Mouse (Mus musculus) C2C12 (cell line): Measurements from ENCODE around the gene Dop1b. TPM values are rescaled to one million over a fixed set of nuclear protein-coding genes. Genes with fewer than 3 reads are reported as not detected.
"Not testable (repeated sequence)": the region's sequence is repeated elsewhere in the genome, so short reads cannot be mapped to it uniquely, and the experiment has no call there.

Experiments
- H3K27me3 ChIP-seq: one replicate; pipeline ENCODE4 v1.6.1; 2011; ENCODE audit not compliant: control insufficient read depth, insufficient read depth, insufficient read length
- H3K36me3 ChIP-seq: one replicate; pipeline ENCODE4 v1.6.1; 2011; ENCODE audit not compliant: control insufficient read depth, insufficient read depth
- H3K4me3 ChIP-seq: one replicate; pipeline ENCODE4 v1.5.1; 2011; ENCODE audit warnings: mild to moderate bottlenecking, control low read depth; ENCODE audit not compliant: poor library complexity, insufficient read depth, severe bottlenecking
- H3K79me2 ChIP-seq: one replicate; pipeline ENCODE4 v1.6.1; 2011; ENCODE audit not compliant: control insufficient read depth, insufficient read depth
- H3K79me3 ChIP-seq: one replicate; pipeline ENCODE4 v1.6.1; 2011; ENCODE audit warnings: low read depth, control low read depth
- H3ac ChIP-seq: one replicate; pipeline ENCODE3; 2011; ENCODE audit warnings: low read depth; ENCODE audit not compliant: control insufficient read depth, insufficient read length
- CEBPB ChIP-seq: IDR thresholded peaks from one replicate; pipeline ENCODE4 v1.6.1; 2011; ENCODE audit warnings: low read depth, mild to moderate bottlenecking, control low read depth, moderate library complexity
- CTCF ChIP-seq: IDR thresholded peaks from one replicate; pipeline ENCODE4 v1.5.1; 2011; ENCODE audit not compliant: control insufficient read depth, insufficient read depth, insufficient read length
- FOSL1 ChIP-seq: IDR thresholded peaks from one replicate; pipeline ENCODE4 v1.8.0; 2011; ENCODE audit warnings: mild to moderate bottlenecking, low read length; ENCODE audit not compliant: poor library complexity, insufficient read depth, severe bottlenecking
- MAX ChIP-seq: IDR thresholded peaks from one replicate; pipeline ENCODE4 v1.6.1; 2011; ENCODE audit warnings: mild to moderate bottlenecking, control low read depth
- MYOD1 ChIP-seq: IDR thresholded peaks from one replicate; pipeline ENCODE4 v1.6.1; 2011; ENCODE audit warnings: low read depth; ENCODE audit not compliant: control insufficient read depth, insufficient read length
- MYOG ChIP-seq: IDR thresholded peaks from one replicate; pipeline ENCODE4 v1.6.1; 2011; ENCODE audit not compliant: control insufficient read depth, insufficient read length; ENCODE audit errors: extremely low read depth
- USF1 ChIP-seq: IDR thresholded peaks from one replicate; pipeline ENCODE4 v1.6.1; 2011; ENCODE audit warnings: low read depth, mild to moderate bottlenecking, control low read depth, moderate library complexity
- long read RNA-seq, 2 experiments: library from polyadenylated mRNA; unstranded; transcript quantifications; one replicate each; pipeline ENCODE4 v2.0.0; 2019 to 2020
- polyA plus RNA-seq: library from polyadenylated mRNA; unstranded; fragments of >200 nt; fragmentation: generic; extraction: Trizol; gene quantifications from one replicate; pipeline ENCODE4 v1.2.1, GENCODE M21; 2012; ENCODE audit warnings: missing spikeins

The Dop1b gene
- polyA plus RNA-seq, result 3.1 TPM
- long read RNA-seq, experiment 1, partial matches to known transcripts, result 5 of 13 reads
- long read RNA-seq, experiment 1, other reads (novel, unspliced or antisense), result 8 of 13 reads
- long read RNA-seq, experiment 2, partial matches to known transcripts, result 3 of 6 reads
- long read RNA-seq, experiment 2, other reads (novel, unspliced or antisense), result 3 of 6 reads

DNA sequence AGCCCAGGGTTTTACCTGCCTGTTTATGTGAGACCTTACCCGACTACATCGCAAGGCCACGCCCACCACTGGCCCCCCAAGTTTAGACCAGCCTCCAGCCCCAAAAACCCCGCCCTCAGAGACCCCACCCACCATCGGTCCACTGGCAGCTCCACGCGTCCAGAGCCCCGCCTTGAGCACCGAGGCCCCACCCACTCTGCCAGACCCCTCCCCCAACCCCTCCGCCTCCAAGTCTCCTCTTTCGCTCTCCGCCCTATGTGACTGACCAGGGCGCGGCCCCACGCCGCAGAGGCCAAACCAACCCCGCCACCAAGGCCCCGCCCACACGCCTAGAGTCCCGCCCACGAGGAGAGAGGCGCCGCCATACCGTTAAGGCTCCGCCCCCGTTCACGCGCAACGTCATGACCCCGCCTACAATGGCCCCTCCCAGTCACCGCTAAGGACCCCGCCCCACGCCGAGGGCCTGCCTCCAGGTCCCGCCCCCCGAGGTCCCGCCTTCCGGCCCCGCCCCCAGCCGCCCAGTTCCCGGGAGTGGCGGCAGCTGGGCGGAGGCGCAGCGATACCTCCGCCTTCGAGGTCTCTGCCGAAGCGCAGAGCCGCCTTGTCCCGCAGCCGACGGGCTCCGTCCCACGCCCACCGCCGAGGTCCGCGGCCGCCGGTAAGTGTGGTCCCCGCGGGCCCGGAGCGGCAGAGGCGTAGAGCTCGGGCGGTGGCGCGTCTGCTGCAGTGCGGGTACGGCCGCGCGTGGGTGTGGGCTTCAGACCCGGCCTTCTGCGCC lies at the start of gene Dop1b:
Gene Dop1b, plus strand, starts transcription at position 494 of the 778 bp plus-strand sequence.
- H3K79me2 ChIP-seq, result no peaks in the 10 kb centered on the region
- no peak for TF ChIP-seq MAX
- no peak for TF ChIP-seq MYOD1
- no peak for TF ChIP-seq USF1
- no peak for TF ChIP-seq CTCF
- no peak for TF ChIP-seq FOSL1
- no peak for TF ChIP-seq CEBPB
- no peak for TF ChIP-seq MYOG
- H3K36me3 ChIP-seq, result no peaks in the 10 kb centered on the region
- peaks cover 2% of the 10 kb centered on the region for H3K79me3 ChIP-seq
- H3K27me3 ChIP-seq, result no peaks in the 10 kb centered on the region
- peak within 1 kb of the TSS; percentile 32 for H3K4me3 ChIP-seq
- H3ac ChIP-seq, result peak within 1 kb of the TSS; percentile 86

DNA sequence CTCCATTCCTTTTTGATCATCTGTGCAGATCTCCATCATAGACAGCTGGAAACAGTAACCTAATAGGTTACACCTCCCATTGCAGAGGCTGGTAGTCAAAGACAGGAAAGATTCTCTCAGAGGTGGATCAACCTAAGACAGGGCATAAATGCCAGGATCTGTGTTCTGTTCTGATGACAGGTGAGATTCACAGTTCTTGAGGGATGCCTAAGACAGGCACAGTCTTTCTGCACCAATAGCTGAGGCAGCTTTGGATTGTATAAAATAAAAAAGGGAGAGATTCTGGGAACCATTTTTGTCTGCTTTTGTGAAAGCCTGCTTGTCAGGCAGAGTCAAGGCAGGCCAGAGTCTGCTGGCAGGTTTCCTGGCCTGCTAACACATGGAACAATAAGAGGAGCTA lies 43.7 kb upstream of the Dop1b start:
- no peak for TF ChIP-seq MYOD1
- TF ChIP-seq FOSL1, result no peak
- TF ChIP-seq USF1, result no peak
- no peak for TF ChIP-seq MYOG
- no peak for TF ChIP-seq MAX
- Histone ChIP-seq H3K4me3 (no peak overlapping the region), H3K27me3 (no peaks in the 10 kb centered on the region), H3K36me3 (no peaks in the 10 kb centered on the region), H3K79me3 (no peaks in the 10 kb centered on the region), H3ac (no peak overlapping the region), H3K79me2 (no peaks in the 10 kb centered on the region)

DNA sequence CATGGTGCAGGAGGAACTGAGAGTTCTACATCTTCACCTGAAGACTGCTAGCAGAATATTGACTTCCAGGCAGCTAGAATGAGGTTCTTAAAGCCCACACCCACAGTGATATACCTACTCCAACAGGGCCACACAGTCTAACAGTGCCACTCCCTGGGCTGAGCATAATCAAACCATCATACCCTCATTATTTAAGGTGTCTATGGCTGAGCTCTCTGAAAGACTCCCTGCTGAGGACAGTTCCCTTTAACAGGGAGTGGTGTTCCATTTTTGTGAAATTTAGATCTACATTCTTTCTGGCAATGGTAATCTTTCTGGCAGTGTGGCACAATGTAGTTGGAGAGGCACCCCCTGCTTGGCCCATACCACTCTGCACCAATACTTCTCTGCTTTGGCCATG lies 42.2 kb upstream of the Dop1b start:
- TF ChIP-seq CTCF, result no peak
- no peak for TF ChIP-seq MAX
- TF ChIP-seq MYOG, result no peak
- no peak for TF ChIP-seq USF1
- no peak for TF ChIP-seq MYOD1
- TF ChIP-seq CEBPB, result no peak
- TF ChIP-seq FOSL1, result no peak
- H3K79me2 ChIP-seq, result no peaks in the 10 kb centered on the region
- no peaks in the 10 kb centered on the region for H3K27me3 ChIP-seq
- no peak overlapping the region for H3K4me3 ChIP-seq
- H3K79me3 ChIP-seq, result no peaks in the 10 kb centered on the region
- H3K36me3 ChIP-seq, result no peaks in the 10 kb centered on the region
- no peak overlapping the region for H3ac ChIP-seq

DNA sequence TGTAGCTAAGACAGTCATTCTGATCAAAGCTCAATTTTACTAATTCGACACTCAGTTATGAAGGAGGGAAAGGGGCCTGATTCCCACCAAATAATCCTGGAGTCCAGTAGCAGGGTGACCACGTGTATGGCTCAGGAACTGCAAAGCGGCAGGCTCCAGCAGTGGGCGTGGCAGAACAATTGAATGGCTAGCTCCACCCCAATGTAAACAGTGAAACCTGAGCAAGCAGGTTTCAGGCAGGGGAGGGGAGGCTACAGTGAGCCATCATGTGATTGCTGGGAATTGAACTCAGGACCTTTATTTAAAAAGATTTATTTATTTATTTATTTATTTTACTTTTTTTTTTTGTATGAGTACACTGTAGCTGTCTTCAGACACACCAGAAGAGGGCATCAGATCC lies 41.2 kb upstream of the Dop1b start:
- not testable (repeated sequence) for H3K36me3 ChIP-seq, H3K27me3 ChIP-seq, H3K79me3 ChIP-seq

DNA sequence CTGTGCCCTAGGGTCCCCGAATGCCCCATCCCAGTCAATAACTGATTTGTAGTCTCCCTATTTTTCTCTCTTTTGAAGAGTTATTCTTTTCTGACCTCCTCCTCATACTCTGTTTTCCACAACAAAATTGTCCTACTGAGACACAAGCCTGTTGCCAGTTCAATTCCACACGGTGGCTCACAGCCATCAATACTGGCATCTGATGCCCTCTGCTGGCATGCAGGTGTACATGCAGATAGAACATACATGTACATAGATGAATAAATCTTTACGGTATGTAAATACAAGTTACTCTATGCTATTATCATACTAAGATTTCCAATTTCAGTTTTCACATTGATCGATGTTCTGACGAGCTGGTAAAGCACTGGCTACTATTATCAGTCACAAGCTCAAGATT lies 40.6 kb upstream of the Dop1b start:
- H3K4me3 ChIP-seq, result no peak overlapping the region
- H3ac ChIP-seq, result no peak overlapping the region
- H3K27me3 ChIP-seq, result peaks cover 3% of the 10 kb centered on the region
- H3K79me3 ChIP-seq, result no peaks in the 10 kb centered on the region
- H3K79me2 ChIP-seq, result no peaks in the 10 kb centered on the region
- H3K36me3 ChIP-seq, result no peaks in the 10 kb centered on the region
- TF ChIP-seq FOSL1, result no peak

More for the DNA sequence above, 41.2 kb upstream of the Dop1b start:
- H3ac ChIP-seq, H3K79me2 ChIP-seq, H3K4me3 ChIP-seq: not testable (repeated sequence)

DNA sequence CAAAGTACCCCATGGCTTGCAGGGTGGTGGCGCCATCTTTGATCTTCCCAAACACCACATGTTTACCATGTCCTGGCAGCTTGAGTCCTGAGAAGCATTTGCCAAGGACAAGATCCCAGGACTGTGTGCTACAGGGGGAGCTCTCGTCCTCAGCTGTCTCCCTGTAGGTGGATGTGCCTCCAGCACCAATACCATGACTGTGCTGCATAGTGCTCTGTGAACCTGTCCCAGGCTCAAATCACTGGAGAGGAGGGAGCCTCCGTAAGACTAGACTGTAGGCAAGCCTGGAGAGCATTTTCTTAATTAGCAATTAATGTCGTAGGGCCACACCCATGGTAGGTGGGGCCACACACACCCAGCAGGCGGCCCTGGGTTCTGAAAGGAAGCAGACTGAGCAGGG lies 35.3 kb upstream of the Dop1b start:
- no peak for TF ChIP-seq MYOD1
- TF ChIP-seq MAX, result no peak
- no peak for TF ChIP-seq FOSL1
- no peak for TF ChIP-seq USF1
- Histone ChIP-seq H3ac (no peak overlapping the region), H3K79me3 (no peaks in the 10 kb centered on the region), H3K27me3 (peaks cover 7% of the 10 kb centered on the region), H3K36me3 (no peaks in the 10 kb centered on the region), H3K79me2 (no peaks in the 10 kb centered on the region), H3K4me3 (no peak overlapping the region)
